Mouse (Mus musculus): Measurements from ENCODE around the gene Tead2.
A peak's percentile ranks its signal among the peaks of the same experiment; 100 is the strongest.

Tead2 gene

DNA sequence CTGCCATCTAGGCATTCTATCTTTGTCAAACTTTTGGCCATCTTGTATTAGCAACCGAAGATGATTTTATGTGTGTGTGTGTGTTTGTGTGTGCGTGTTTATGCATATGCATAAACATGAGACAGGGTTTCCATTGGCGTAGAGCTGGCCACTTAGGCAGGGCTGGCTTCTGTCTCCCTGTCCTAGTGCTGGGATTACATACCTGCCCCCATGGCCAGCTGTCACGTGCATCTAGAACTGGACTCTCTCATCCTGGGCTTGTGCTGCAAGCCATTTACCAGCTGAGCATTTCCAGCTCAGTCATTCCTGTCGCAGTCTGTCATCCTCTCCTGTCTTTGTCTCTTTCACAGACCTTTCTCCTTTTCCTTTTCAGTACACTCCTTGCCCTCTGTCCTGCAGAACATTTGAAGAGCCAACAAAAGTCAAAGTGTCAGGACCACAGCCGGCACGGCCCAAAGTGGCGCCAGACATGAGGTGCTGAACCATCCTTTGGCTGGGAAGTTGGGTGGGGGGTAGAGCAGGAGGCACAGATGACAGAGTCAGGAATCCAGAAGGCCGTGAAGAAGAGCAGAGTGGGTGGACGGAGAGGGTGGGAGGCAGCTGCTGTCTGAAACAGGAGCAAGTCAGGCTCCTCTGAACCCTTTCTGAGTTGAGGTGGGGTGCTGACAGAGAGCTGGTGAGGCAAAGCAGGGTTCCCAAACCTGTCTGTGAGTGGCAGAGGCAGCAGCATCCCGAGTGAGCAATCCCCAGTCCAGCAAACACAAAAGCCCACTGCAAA, 41.7 kb downstream of the Tead2 start:
- no peak for DNase-seq (ENCODE audit: low spot score)

- DNase-seq (ENCODE audit: low spot score): no peak
These were observed 43.7 kb downstream of the Tead2 start for GRCm38 (mm10) chr7:45259281-45259680.

- DNase-seq (ENCODE audit: low spot score): no peak
These were observed 46.7 kb downstream of the Tead2 start for GRCm38 (mm10) chr7:45262266-45262665.

DNA sequence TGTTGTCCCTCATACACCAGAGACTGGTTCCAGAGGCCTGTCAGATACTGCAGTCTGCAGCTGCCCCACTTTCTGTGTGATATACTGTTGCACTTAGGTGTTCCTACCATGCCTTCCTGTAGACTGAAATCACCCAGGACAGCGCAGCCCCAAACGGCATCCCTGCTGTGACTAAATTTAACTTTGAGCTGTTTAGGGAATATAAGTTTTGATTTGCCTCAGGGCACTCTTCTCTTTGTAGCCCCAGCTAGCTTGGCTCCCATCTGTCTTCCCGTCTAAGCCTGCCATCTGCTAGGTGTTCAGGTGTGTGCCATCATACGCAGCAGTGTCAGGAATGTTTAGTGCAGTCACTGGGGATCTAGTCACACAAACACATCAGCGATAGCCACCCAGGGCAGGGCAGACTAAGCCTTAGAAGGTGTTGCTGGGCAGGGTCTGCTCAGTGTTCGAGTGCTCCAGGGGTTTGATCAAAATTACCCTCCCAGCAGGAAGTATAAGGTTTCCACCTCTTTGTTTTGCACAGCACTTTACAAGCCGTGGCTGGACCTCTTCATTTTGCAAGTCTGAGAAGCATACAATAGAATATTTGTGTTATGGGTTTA, 47.6 kb downstream of the Tead2 start:
- no peak for DNase-seq (ENCODE audit: low spot score)

- no peak for DNase-seq (ENCODE audit: low spot score)
These were observed 48.8 kb downstream of the Tead2 start for GRCm38 (mm10) chr7:45264348-45264747.

GRCm38 (mm10) chr7:45265518-45265917, 50.0 kb downstream of the Tead2 start:
- DNase-seq (ENCODE audit: low spot score): no peak

- no peak for DNase-seq (ENCODE audit: low spot score)
These were observed 57.3 kb downstream of the Tead2 start for GRCm38 (mm10) chr7:45272786-45273412.

DNA sequence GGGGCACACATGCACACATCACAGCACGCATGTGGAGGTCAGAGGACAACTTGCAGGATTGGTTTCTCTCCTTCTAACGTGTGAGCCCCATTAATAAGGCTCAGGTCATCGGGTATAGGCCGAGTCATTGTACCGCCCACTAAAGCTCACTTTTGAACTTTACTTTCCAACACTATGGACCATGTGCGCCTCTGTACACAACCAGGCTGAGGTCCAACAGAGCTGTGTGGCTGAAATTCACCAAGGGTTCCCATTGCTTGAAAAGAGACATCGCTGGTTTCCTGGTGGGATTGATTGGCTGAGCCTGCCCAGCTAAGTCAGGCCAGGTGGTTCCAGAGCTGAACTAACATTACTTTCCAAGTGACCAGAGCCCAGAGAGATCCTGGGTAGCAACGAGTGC, 58.1 kb downstream of the Tead2 start:
- no peak for DNase-seq (ENCODE audit: low spot score)

DNA sequence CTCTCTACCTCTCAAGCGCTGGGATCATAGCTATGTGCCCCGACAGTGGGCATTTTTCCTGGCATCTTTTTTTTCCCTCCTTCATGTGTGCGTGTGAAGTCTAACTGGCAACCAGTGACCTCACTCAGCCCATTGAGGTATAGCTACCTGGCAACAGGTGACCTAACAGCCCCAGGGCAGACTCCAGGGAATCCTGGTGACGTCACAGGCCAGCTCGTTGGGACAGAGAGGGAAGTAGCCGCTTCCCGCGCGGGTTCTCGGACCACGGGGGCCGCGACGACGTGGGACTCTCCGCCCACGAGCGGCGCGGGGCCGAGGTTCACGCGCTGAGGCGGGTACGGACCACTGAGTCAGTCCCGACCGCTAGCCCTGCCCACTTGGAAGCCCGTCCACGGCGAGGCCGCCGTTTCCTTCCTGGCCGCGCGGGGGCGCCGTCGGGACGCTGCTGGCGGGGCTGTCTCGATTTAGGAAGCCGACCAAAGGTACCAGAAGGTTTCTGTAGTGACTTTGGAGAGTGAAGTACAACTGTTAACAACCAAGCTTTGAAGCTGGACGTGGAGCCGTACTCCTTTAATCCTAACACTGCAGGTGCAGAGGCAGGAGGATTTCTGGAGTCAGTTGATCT, 61.7 kb downstream of the Tead2 start, which contains the start of gene Slc6a21:
Slc6a21 (plus strand) TSS at position 378 of the 625 bp plus-strand sequence.
- DNase-seq (ENCODE audit: low spot score): peak; percentile 77
